Mouse (Mus musculus) lung, embryonic 14.5 days (tissue): ENCODE measurements around the gene a. TPM values are rescaled to one million over a fixed set of nuclear protein-coding genes. Genes with fewer than 3 reads are reported as not detected.
A peak's percentile ranks its signal among the peaks of the same experiment; 100 is the strongest.

Source experiments
- ATAC-seq: fragments of 200-750 bp; cut with Nextera tagmentation; 2 replicates; pipeline ENCODE4 v1.8.0; 2017; ENCODE audit warnings: mild to moderate bottlenecking, moderate TSS enrichment, moderate library complexity; ENCODE audit not compliant: insufficient read depth
- DNase-seq: peaks from one replicate; pipeline ENCODE4 v3.0.0-alpha.2; 2015
- H3K27ac ChIP-seq: fragments of 300-500 bp; sonication (generic); 2 replicates; pipeline ENCODE4 v1.5.1; 2014; ENCODE audit warnings: low read depth, mild to moderate bottlenecking, moderate library complexity
- H3K27me3 ChIP-seq: fragments of 300-500 bp; sonication (generic); 2 replicates; pipeline ENCODE4 v1.6.1; 2014; ENCODE audit warnings: low read length, control low read depth; ENCODE audit not compliant: insufficient read depth
- H3K36me3 ChIP-seq: fragments of 300-500 bp; sonication (generic); 2 replicates; pipeline ENCODE4 v1.6.1; 2014; ENCODE audit warnings: control low read depth; ENCODE audit not compliant: insufficient read depth
- H3K4me1 ChIP-seq: fragments of 300-500 bp; sonication (generic); 2 replicates; pipeline ENCODE4 v1.6.1; 2014; ENCODE audit warnings: antibody characterized with exemption, control low read depth; ENCODE audit not compliant: insufficient read depth
- H3K4me2 ChIP-seq: fragments of 300-500 bp; sonication (generic); 2 replicates; pipeline ENCODE4 v1.6.1; 2014; ENCODE audit warnings: mild to moderate bottlenecking
- H3K4me3 ChIP-seq: fragments of 300-500 bp; sonication (generic); 2 replicates; pipeline ENCODE4 v1.5.1; 2014; ENCODE audit warnings: low read depth, low read length
- H3K9ac ChIP-seq: fragments of 300-500 bp; sonication (generic); 2 replicates; pipeline ENCODE4 v1.6.1; 2014
- H3K9me3 ChIP-seq: fragments of 300-500 bp; sonication (generic); 2 replicates; pipeline ENCODE4 v1.6.1; 2016; ENCODE audit warnings: low read depth, low read length, control low read depth
- CTCF ChIP-seq: IDR thresholded peaks from 2 replicates; pipeline ENCODE4 v1.5.1; 2016; ENCODE audit warnings: antibody characterized with exemption, low read depth
- WGBS: fragments of 180-500 bp; shearing (Covaris S2); extraction: QIAGEN DNeasy Blood & Tissue Kit; methylation state at CpG from one replicate; pipeline ENCODE4 v1.1.7; 2014; 5-methylcytosine and 5-hydroxymethylcytosine counted together
- polyA plus RNA-seq: library from polyadenylated mRNA; unstranded; fragments of >200 nt; fragmentation: Nextera tagmentation; extraction: Ambion mirVana; gene quantifications from 2 replicates; pipeline ENCODE4 v1.2.1, GENCODE M21; 2014

Gene a
- polyA plus RNA-seq, 1 experiment from 2014 or later: not detected

- Histone ChIP-seq H3K27me3 (no peaks in the 10 kb centered on the region), H3K27ac (no peak overlapping the region), H3K9ac (no peak overlapping the region), H3K9me3 (no peaks in the 10 kb centered on the region), H3K36me3 (no peaks in the 10 kb centered on the region), H3K4me3 (no peak overlapping the region), H3K4me1 (no peaks in the 10 kb centered on the region), H3K4me2 (no peak overlapping the region)
- TF ChIP-seq CTCF: no peak
- WGBS: 80% methylated on average over 8 of the region's 8 CpGs
- DNase-seq (no peak), ATAC-seq (no peak)
These were observed 146.6 kb downstream of the a start for GRCm38 (mm10) chr2:154937547-154938390.

- Histone ChIP-seq H3K4me3 (no peak overlapping the region), H3K27me3 (no peaks in the 10 kb centered on the region), H3K9ac (no peak overlapping the region), H3K27ac (no peak overlapping the region), H3K9me3 (no peaks in the 10 kb centered on the region), H3K4me1 (no peaks in the 10 kb centered on the region), H3K36me3 (no peaks in the 10 kb centered on the region), H3K4me2 (no peak overlapping the region)
- 65% methylated on average over 10 of the region's 10 CpGs for WGBS
- no peak for ATAC-seq
- no peak for TF ChIP-seq CTCF
- DNase-seq: no peak
These were observed 150.8 kb downstream of the a start for GRCm38 (mm10) chr2:154941952-154942351.

GRCm38 (mm10) chr2:154942546-154942945 is 151.3 kb downstream of the a start:
- Histone ChIP-seq H3K9ac (no peak overlapping the region), H3K27ac (no peak overlapping the region), H3K4me1 (no peaks in the 10 kb centered on the region), H3K27me3 (no peaks in the 10 kb centered on the region), H3K4me2 (peak overlapping the region; percentile 41; the same call in 1 of the 2 replicates), H3K36me3 (no peaks in the 10 kb centered on the region), H3K4me3 (no peak overlapping the region), H3K9me3 (no peaks in the 10 kb centered on the region)
- DNase-seq (no peak), ATAC-seq (no peak)
- no peak for TF ChIP-seq CTCF
- 60% methylated on average over 11 of the region's 11 CpGs for WGBS

- ATAC-seq (peak; percentile 63; the same call in 1 of the 2 replicates), DNase-seq (peak; percentile 89)
- H3K9me3 ChIP-seq: no peaks in the 10 kb centered on the region
- WGBS: 6% methylated on average over 11 of the region's 11 CpGs
- H3K9ac ChIP-seq: no peak overlapping the region
- H3K27me3 ChIP-seq: no peaks in the 10 kb centered on the region
- no peaks in the 10 kb centered on the region for H3K4me1 ChIP-seq
- H3K4me3 ChIP-seq: no peak overlapping the region
- H3K36me3 ChIP-seq: no peaks in the 10 kb centered on the region
- TF ChIP-seq CTCF: peak; percentile 91
- no peak overlapping the region for H3K27ac ChIP-seq
- H3K4me2 ChIP-seq: peak overlapping the region; percentile 41
These were observed 151.9 kb downstream of the a start for GRCm38 (mm10) chr2:154943101-154943500.

- H3K4me3 ChIP-seq: no peak overlapping the region
- no peaks in the 10 kb centered on the region for H3K36me3 ChIP-seq
- no peak overlapping the region for H3K27ac ChIP-seq
- no peaks in the 10 kb centered on the region for H3K27me3 ChIP-seq
- no peaks in the 10 kb centered on the region for H3K4me1 ChIP-seq
- no peak overlapping the region for H3K4me2 ChIP-seq
- no peak for TF ChIP-seq CTCF
- H3K9ac ChIP-seq: no peak overlapping the region
- DNase-seq: no peak
- no peaks in the 10 kb centered on the region for H3K9me3 ChIP-seq
- 86% methylated on average over 3 of the region's 3 CpGs for WGBS
- no peak for ATAC-seq
These were observed 155.7 kb downstream of the a start for GRCm38 (mm10) chr2:154946921-154947320.

GRCm38 (mm10) chr2:154949352-154949751 is 158.2 kb downstream of the a start:
- peak; percentile 31 for DNase-seq
- no peak overlapping the region for H3K27ac ChIP-seq
- no peak overlapping the region for H3K4me3 ChIP-seq
- no peak for TF ChIP-seq CTCF
- ATAC-seq: no peak
- no peaks in the 10 kb centered on the region for H3K36me3 ChIP-seq
- H3K4me1 ChIP-seq: no peaks in the 10 kb centered on the region
- no peaks in the 10 kb centered on the region for H3K27me3 ChIP-seq
- no peak overlapping the region for H3K4me2 ChIP-seq
- 25% methylated on average over 7 of the region's 7 CpGs for WGBS
- no peak overlapping the region for H3K9ac ChIP-seq
- H3K9me3 ChIP-seq: no peaks in the 10 kb centered on the region

GRCm38 (mm10) chr2:154949877-154950276 is 158.7 kb downstream of the a start:
- Histone ChIP-seq H3K4me2 (no peak overlapping the region), H3K27ac (no peak overlapping the region), H3K9ac (no peak overlapping the region), H3K4me3 (no peak overlapping the region), H3K36me3 (no peaks in the 10 kb centered on the region), H3K4me1 (no peaks in the 10 kb centered on the region), H3K27me3 (no peaks in the 10 kb centered on the region), H3K9me3 (no peaks in the 10 kb centered on the region)
- no peak for ATAC-seq
- WGBS: 68% methylated on average over 9 of the region's 9 CpGs
- no peak for DNase-seq
- no peak for TF ChIP-seq CTCF
